Mouse (Mus musculus): ENCODE data around the gene Trmt13. TPM values are rescaled to one million over a fixed set of nuclear protein-coding genes. Genes with fewer than 3 reads are reported as not detected.

The Trmt13 gene
- polyA plus RNA-seq, 1 experiment from 2014 or later: 24.9 TPM

- 86% methylated on average over 7 of the region's 7 CpGs for WGBS
- H3K36me3 ChIP-seq: peaks cover 43% of the 10 kb centered on the region
Measured at GRCm38 (mm10) chr3:116648805-116649204, 34.4 kb upstream of the Trmt13 start.

GRCm38 (mm10) chr3:116646387-116646786 is 32.0 kb upstream of the Trmt13 start:
- Histone ChIP-seq H3K4me1 (no peaks in the 10 kb centered on the region), H3K36me3 (peaks cover 61% of the 10 kb centered on the region), H3K27ac (no peak overlapping the region), H3K9me3 (no peaks in the 10 kb centered on the region), H3K4me3 (no peak overlapping the region), H3K9ac (no peak overlapping the region), H3K4me2 (no peak overlapping the region), H3K27me3 (no peaks in the 10 kb centered on the region)
- ATAC-seq (ENCODE audit: borderline replicate concordance, extremely low read depth, low FRiP score, low TSS enrichment): no peak
- WGBS: 95% methylated on average over 1 of the region's 1 CpGs

More at GRCm38 (mm10) chr3:116648805-116649204, 34.4 kb upstream of the Trmt13 start:
- no peaks in the 10 kb centered on the region for H3K9me3 ChIP-seq
- no peaks in the 10 kb centered on the region for H3K27me3 ChIP-seq
- H3K9ac ChIP-seq: no peak overlapping the region
- no peak for ATAC-seq (ENCODE audit: borderline replicate concordance, extremely low read depth, low FRiP score, low TSS enrichment)
- H3K4me3 ChIP-seq: no peak overlapping the region
- peaks cover 6% of the 10 kb centered on the region; the same call in 1 of the 2 replicates for H3K4me1 ChIP-seq
- no peak overlapping the region for H3K4me2 ChIP-seq
- no peak overlapping the region for H3K27ac ChIP-seq

GRCm38 (mm10) chr3:116642373-116642772 is 28.0 kb upstream of the Trmt13 start:
- Histone ChIP-seq H3K27ac (no peak overlapping the region), H3K4me3 (no peak overlapping the region), H3K9me3 (no peaks in the 10 kb centered on the region), H3K36me3 (peaks cover 81% of the 10 kb centered on the region), H3K4me1 (no peaks in the 10 kb centered on the region), H3K9ac (no peak overlapping the region), H3K27me3 (no peaks in the 10 kb centered on the region), H3K4me2 (no peak overlapping the region)
- WGBS: 85% methylated on average over 2 of the region's 2 CpGs
- ATAC-seq (ENCODE audit: borderline replicate concordance, extremely low read depth, low FRiP score, low TSS enrichment): no peak

- H3K27ac ChIP-seq: no peak overlapping the region
- ATAC-seq (ENCODE audit: borderline replicate concordance, extremely low read depth, low FRiP score, low TSS enrichment): no peak
- H3K9ac ChIP-seq: no peak overlapping the region
- H3K4me3 ChIP-seq: no peak overlapping the region
- WGBS: 92% methylated on average over 6 of the region's 6 CpGs
- H3K4me2 ChIP-seq: no peak overlapping the region
- H3K4me1 ChIP-seq: no peaks in the 10 kb centered on the region
- H3K36me3 ChIP-seq: peaks cover 79% of the 10 kb centered on the region
- H3K9me3 ChIP-seq: no peaks in the 10 kb centered on the region
- H3K27me3 ChIP-seq: no peaks in the 10 kb centered on the region
Measured at GRCm38 (mm10) chr3:116641811-116642371, 27.5 kb upstream of the Trmt13 start.

- Histone ChIP-seq H3K9ac (no peak overlapping the region), H3K4me2 (no peak overlapping the region), H3K9me3 (no peaks in the 10 kb centered on the region), H3K4me3 (no peak overlapping the region), H3K36me3 (peaks cover 81% of the 10 kb centered on the region), H3K27ac (no peak overlapping the region), H3K27me3 (no peaks in the 10 kb centered on the region), H3K4me1 (no peaks in the 10 kb centered on the region)
- WGBS: 44% methylated on average over 1 of the region's 1 CpGs
- no peak for ATAC-seq (ENCODE audit: borderline replicate concordance, extremely low read depth, low FRiP score, low TSS enrichment)
Measured at GRCm38 (mm10) chr3:116640024-116640423, 25.6 kb upstream of the Trmt13 start.

GRCm38 (mm10) chr3:116638572-116638971 is 24.2 kb upstream of the Trmt13 start:
- H3K9me3 ChIP-seq: no peaks in the 10 kb centered on the region
- peaks cover 85% of the 10 kb centered on the region for H3K36me3 ChIP-seq
- WGBS: 79% methylated on average over 7 of the region's 7 CpGs
- no peak overlapping the region for H3K27ac ChIP-seq
- no peak for ATAC-seq (ENCODE audit: borderline replicate concordance, extremely low read depth, low FRiP score, low TSS enrichment)
- H3K27me3 ChIP-seq: no peaks in the 10 kb centered on the region
- no peak overlapping the region for H3K4me3 ChIP-seq
- H3K4me1 ChIP-seq: no peaks in the 10 kb centered on the region
- no peak overlapping the region for H3K9ac ChIP-seq
- H3K4me2 ChIP-seq: no peak overlapping the region

- H3K27ac ChIP-seq: no peak overlapping the region
- ATAC-seq (ENCODE audit: borderline replicate concordance, extremely low read depth, low FRiP score, low TSS enrichment): no peak
- 85% methylated on average over 9 of the region's 9 CpGs for WGBS
- no peak overlapping the region for H3K4me2 ChIP-seq
- H3K36me3 ChIP-seq: peaks cover 87% of the 10 kb centered on the region
- H3K9me3 ChIP-seq: no peaks in the 10 kb centered on the region
- no peak overlapping the region for H3K4me3 ChIP-seq
- H3K4me1 ChIP-seq: no peaks in the 10 kb centered on the region
- H3K9ac ChIP-seq: no peak overlapping the region
- no peaks in the 10 kb centered on the region for H3K27me3 ChIP-seq
Measured at GRCm38 (mm10) chr3:116637693-116638476, 23.5 kb upstream of the Trmt13 start.

GRCm38 (mm10) chr3:116635799-116636198 is 21.4 kb upstream of the Trmt13 start:
- no peak for ATAC-seq (ENCODE audit: borderline replicate concordance, extremely low read depth, low FRiP score, low TSS enrichment)
- H3K4me1 ChIP-seq: no peaks in the 10 kb centered on the region
- no peak overlapping the region for H3K4me3 ChIP-seq
- peaks cover 82% of the 10 kb centered on the region for H3K36me3 ChIP-seq
- H3K4me2 ChIP-seq: no peak overlapping the region
- H3K27ac ChIP-seq: no peak overlapping the region
- 67% methylated on average over 5 of the region's 5 CpGs for WGBS
- no peak overlapping the region for H3K9ac ChIP-seq
- no peaks in the 10 kb centered on the region for H3K9me3 ChIP-seq
- H3K27me3 ChIP-seq: no peaks in the 10 kb centered on the region

- H3K36me3 ChIP-seq: peaks cover 78% of the 10 kb centered on the region
- no peaks in the 10 kb centered on the region for H3K27me3 ChIP-seq
- no peaks in the 10 kb centered on the region for H3K4me1 ChIP-seq
- no peak overlapping the region for H3K27ac ChIP-seq
- H3K9ac ChIP-seq: no peak overlapping the region
- no peak for ATAC-seq (ENCODE audit: borderline replicate concordance, extremely low read depth, low FRiP score, low TSS enrichment)
- 87% methylated on average over 8 of the region's 8 CpGs for WGBS
- no peaks in the 10 kb centered on the region for H3K9me3 ChIP-seq
- H3K4me2 ChIP-seq: no peak overlapping the region
- no peak overlapping the region for H3K4me3 ChIP-seq
Measured at GRCm38 (mm10) chr3:116634853-116635252, 20.5 kb upstream of the Trmt13 start.

GRCm38 (mm10) chr3:116634091-116634490 is 19.7 kb upstream of the Trmt13 start:
- WGBS: 94% methylated on average over 3 of the region's 3 CpGs
- H3K27me3 ChIP-seq: no peaks in the 10 kb centered on the region
- ATAC-seq (ENCODE audit: borderline replicate concordance, extremely low read depth, low FRiP score, low TSS enrichment): no peak
- no peak overlapping the region for H3K4me2 ChIP-seq
- no peak overlapping the region for H3K27ac ChIP-seq
- H3K36me3 ChIP-seq: peaks cover 73% of the 10 kb centered on the region
- no peak overlapping the region for H3K9ac ChIP-seq
- no peaks in the 10 kb centered on the region for H3K9me3 ChIP-seq
- H3K4me3 ChIP-seq: no peak overlapping the region
- H3K4me1 ChIP-seq: no peaks in the 10 kb centered on the region

- Histone ChIP-seq H3K4me1 (no peaks in the 10 kb centered on the region), H3K9ac (no peak overlapping the region), H3K4me2 (no peak overlapping the region), H3K9me3 (no peaks in the 10 kb centered on the region), H3K4me3 (no peak overlapping the region), H3K27ac (no peak overlapping the region), H3K36me3 (peaks cover 64% of the 10 kb centered on the region), H3K27me3 (no peaks in the 10 kb centered on the region)
- no peak for ATAC-seq (ENCODE audit: borderline replicate concordance, extremely low read depth, low FRiP score, low TSS enrichment)
- 75% methylated on average over 3 of the region's 3 CpGs for WGBS
Measured at GRCm38 (mm10) chr3:116632971-116633370, 18.6 kb upstream of the Trmt13 start.

GRCm38 (mm10) chr3:116631459-116631858 is 17.1 kb upstream of the Trmt13 start:
- Histone ChIP-seq H3K36me3 (peaks cover 54% of the 10 kb centered on the region), H3K27ac (no peak overlapping the region)
- WGBS: 81% methylated on average over 1 of the region's 1 CpGs

More at GRCm38 (mm10) chr3:116631459-116631858, 17.1 kb upstream of the Trmt13 start:
- ATAC-seq (ENCODE audit: borderline replicate concordance, extremely low read depth, low FRiP score, low TSS enrichment): no peak
- Histone ChIP-seq H3K4me1 (no peaks in the 10 kb centered on the region), H3K27me3 (no peaks in the 10 kb centered on the region), H3K9ac (no peak overlapping the region), H3K9me3 (no peaks in the 10 kb centered on the region), H3K4me3 (no peak overlapping the region), H3K4me2 (no peak overlapping the region)
